In the genomic region with DNA sequence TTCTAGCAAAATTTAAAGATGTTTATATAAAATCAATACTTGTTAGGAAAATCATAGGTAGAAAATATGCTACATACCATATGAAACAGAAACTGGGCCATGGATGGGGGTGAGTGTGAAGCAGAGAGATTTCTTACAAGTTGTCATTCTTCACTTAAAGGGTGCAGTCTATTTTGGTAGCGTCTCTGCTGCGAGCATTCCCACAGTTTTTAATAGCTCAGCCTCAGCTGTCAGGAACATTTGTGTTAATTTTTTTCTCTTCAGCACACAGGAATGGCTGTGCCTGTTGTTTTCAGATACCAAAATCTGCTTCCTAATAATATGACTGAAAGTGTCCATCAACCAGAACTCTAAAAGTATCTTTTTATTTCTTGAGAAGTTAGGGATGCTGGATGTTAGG, we compare ENCODE assay signal across 22 mouse cellular contexts.
DNase-seq lines count a peak whose midpoint lies in the region.
"Had no signal": no experiment of that assay in that cellular context is flagged by ENCODE, and none has a peak within 500 bp of the region (broad histone marks: within the 10 kb centered on the region; RNA-seq: fewer than 3 reads in every experiment).

No protein-coding gene starts in this region.

- peak; percentile 22 to 61 for DNase-seq in layer of hippocampus, adult 18-20 months (ENCODE audit: low spot score in 2 of 2)
- DNase-seq in layer of hippocampus, postnatal 25 days (ENCODE audit: extremely low spot score in 1 of 2, low spot score in 1 of 2) = no peak
- DNase-seq in right cerebral cortex, postnatal 10 days (ENCODE audit: low spot score in 2 of 2) = peak; percentile 37 to 65
- no peak for DNase-seq in right cerebral cortex, postnatal 4 days
- DNase-seq in left cerebral cortex, adult 9 months (ENCODE audit: low spot score in 2 of 2) = peak; percentile 42 to 57
- no peak for DNase-seq in lung, postnatal 10 days
- no peak for DNase-seq in heart, adult 11 months
- DNase-seq: adrenal gland, adult 2 months; adrenal gland, postnatal 36 days; B cell, adult 2 months; cerebellum, adult 8-10 months; cerebellum, postnatal 36 days; gastrocnemius, postnatal 14 days; heart, postnatal 36 days; kidney, adult 2 months; kidney, postnatal 4 days; liver; lung, adult 2 months; retina, postnatal 1 day; spleen, adult 18-20 months; thymus, adult 18-20 months; thymus, postnatal 36 days had no signal

Comparison
In these comparisons a context has a peak if more than half of its experiments do, and no peak if none do; other contexts are left out.
1. DNase-seq: peak in layer of hippocampus, adult 18-20 months (2 of 2), right cerebral cortex, postnatal 10 days (2 of 2) and left cerebral cortex, adult 9 months (2 of 2); none in layer of hippocampus, postnatal 25 days (0 of 2), right cerebral cortex, postnatal 4 days (single experiment), lung, postnatal 10 days (single experiment) and heart, adult 11 months (single experiment).